Mouse (Mus musculus) embryonic facial prominence, embryonic 14.5 days (tissue): ENCODE results near the gene Btbd11. TPM values are rescaled to one million over a fixed set of nuclear protein-coding genes. Genes with fewer than 3 reads are reported as not detected.

Experiments
- ATAC-seq: fragments of 200-750 bp; cut with Nextera tagmentation; 2 replicates; pipeline ENCODE4 v1.8.0; 2017; ENCODE audit warnings: low read depth, moderate number of reproducible peaks, moderate TSS enrichment
- DNase-seq: peaks from one replicate; pipeline ENCODE4 v3.0.0-alpha.2; 2015; ENCODE audit warnings: low spot score
- H3K27ac ChIP-seq: fragments of 300-500 bp; sonication (generic); replicated peaks from 2 replicates; pipeline ENCODE4 v1.5.1; 2014; ENCODE audit warnings: low read depth, mild to moderate bottlenecking, low read length, moderate library complexity
- H3K27me3 ChIP-seq: fragments of 300-500 bp; sonication (generic); replicated peaks from 2 replicates; pipeline ENCODE4 v1.6.1; 2014; ENCODE audit warnings: low read length; ENCODE audit not compliant: control insufficient read depth, insufficient read depth
- H3K36me3 ChIP-seq: fragments of 300-500 bp; sonication (generic); 2 replicates; pipeline ENCODE4 v1.6.1; 2014; ENCODE audit warnings: low read length, mixed read lengths; ENCODE audit not compliant: control insufficient read depth, insufficient read depth
- H3K4me1 ChIP-seq: fragments of 300-500 bp; sonication (generic); 2 replicates; pipeline ENCODE4 v1.6.1; 2014; ENCODE audit warnings: antibody characterized with exemption, low read length; ENCODE audit not compliant: control insufficient read depth, insufficient read depth
- H3K4me2 ChIP-seq: fragments of 300-500 bp; sonication (generic); 2 replicates; pipeline ENCODE4 v1.6.1; 2014; ENCODE audit warnings: low read depth, mild to moderate bottlenecking, low read length, moderate library complexity, mixed read lengths
- H3K4me3 ChIP-seq: fragments of 300-500 bp; sonication (generic); 2 replicates; pipeline ENCODE4 v1.5.1; 2014; ENCODE audit warnings: low read depth, mild to moderate bottlenecking, low read length
- H3K9ac ChIP-seq: fragments of 300-500 bp; sonication (generic); 2 replicates; pipeline ENCODE4 v1.6.1; 2014; ENCODE audit warnings: low read depth, mild to moderate bottlenecking, low read length, moderate library complexity, mixed read lengths
- H3K9me3 ChIP-seq: fragments of 300-500 bp; sonication (generic); 2 replicates; pipeline ENCODE4 v1.6.1; 2016; ENCODE audit warnings: low read length; ENCODE audit not compliant: control insufficient read depth
- WGBS: fragments of 180-500 bp; shearing (Covaris S2); extraction: QIAGEN DNeasy Blood & Tissue Kit; methylation state at CpG from one replicate; pipeline ENCODE4 v1.1.7; 2014; 5-methylcytosine and 5-hydroxymethylcytosine counted together
- polyA plus RNA-seq: library from polyadenylated mRNA; unstranded; fragments of >200 nt; fragmentation: Nextera tagmentation; extraction: Ambion mirVana; gene quantifications from 2 replicates; pipeline ENCODE4 v1.2.1, GENCODE M21; 2014

The Btbd11 gene
- polyA plus RNA-seq, 1 experiment from 2014 or later, result 5.8 TPM

DNA sequence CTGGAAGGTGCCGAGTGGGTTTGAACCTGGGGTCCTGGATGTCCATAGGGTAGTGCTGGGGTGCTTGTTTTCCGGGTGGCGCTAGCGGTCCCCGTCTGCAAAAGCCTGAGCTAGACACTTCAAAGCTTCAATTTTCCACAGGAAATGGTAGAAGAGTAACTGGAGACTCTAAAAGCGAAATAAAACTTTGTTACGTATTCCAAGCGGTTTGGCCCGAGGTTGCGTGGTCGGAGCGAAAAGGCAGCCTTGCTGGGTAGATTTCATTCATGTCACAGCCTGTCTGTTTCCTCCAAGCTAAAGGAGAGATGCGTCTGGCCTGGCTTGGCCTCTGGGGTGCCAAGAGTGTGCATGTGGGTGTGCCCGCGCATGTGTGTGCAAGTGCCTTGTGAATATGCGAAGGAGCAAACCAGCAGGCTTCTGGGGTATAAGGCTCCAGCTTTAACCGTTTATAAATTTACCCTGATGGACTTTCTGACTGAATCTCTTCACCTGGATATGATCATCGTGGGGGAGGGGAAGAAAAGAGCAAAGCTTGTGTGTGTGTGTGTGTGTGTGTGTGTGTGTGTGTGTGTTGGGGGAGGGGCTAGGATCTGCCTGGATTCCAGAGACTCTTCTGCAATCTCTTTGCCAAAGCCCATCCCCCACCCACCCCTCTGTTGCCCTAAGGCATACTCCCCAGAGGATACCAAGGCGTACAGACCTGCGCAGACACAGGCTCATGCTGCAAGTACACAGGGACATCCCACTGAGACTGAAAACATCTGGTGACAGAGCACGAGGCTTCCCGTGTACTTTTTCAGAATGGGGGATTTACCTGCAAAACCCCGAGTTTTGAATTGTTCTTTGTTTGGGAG lies 2.9 kb downstream of the Btbd11 start:
- H3K36me3 ChIP-seq, result no peaks in the 10 kb centered on the region
- peak overlapping the region; percentile 67 for H3K4me3 ChIP-seq
- DNase-seq, result peak; percentile 59
- H3K4me2 ChIP-seq, result peak overlapping the region; percentile 100
- ATAC-seq, result no peak
- WGBS, result 22% methylated on average over 23 of the region's 23 CpGs
- no peaks in the 10 kb centered on the region for H3K9me3 ChIP-seq
- no peak overlapping the region for H3K27ac ChIP-seq
- H3K4me1 ChIP-seq, result peaks cover 22% of the 10 kb centered on the region
- H3K9ac ChIP-seq, result 0 out of 2 replicates have a peak overlapping the region, but pooled peaks have one; percentile 23
- H3K27me3 ChIP-seq, result no peaks in the 10 kb centered on the region

DNA sequence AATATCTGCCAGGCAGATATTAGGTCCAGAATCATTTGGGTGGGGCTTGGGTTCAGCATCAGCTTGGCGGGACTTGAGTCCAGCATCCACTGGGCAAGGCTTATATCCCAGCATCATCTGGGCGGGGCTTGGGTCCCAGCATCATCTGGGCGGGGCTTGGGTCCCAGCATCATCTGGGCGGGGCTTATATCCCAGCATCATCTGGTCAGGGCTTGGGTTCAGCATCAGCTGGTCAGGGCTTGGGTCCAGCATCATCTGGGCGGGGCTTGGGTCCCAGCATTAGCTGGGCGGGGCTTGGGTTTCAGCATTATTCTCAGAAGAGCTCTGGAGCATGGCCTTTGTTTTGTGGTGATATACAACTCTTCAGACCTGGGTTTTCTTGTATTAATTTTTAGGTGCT lies 6.4 kb downstream of the Btbd11 start:
- no peak for DNase-seq
- Histone ChIP-seq H3K9me3 (no peaks in the 10 kb centered on the region), H3K4me3 (no peak overlapping the region), H3K9ac (no peak overlapping the region), H3K27ac (no peak overlapping the region), H3K4me1 (peaks cover 22% of the 10 kb centered on the region), H3K4me2 (no peak overlapping the region), H3K27me3 (no peaks in the 10 kb centered on the region), H3K36me3 (no peaks in the 10 kb centered on the region)
- WGBS, result 76% methylated on average over 6 of the region's 6 CpGs
- ATAC-seq, result no peak

DNA sequence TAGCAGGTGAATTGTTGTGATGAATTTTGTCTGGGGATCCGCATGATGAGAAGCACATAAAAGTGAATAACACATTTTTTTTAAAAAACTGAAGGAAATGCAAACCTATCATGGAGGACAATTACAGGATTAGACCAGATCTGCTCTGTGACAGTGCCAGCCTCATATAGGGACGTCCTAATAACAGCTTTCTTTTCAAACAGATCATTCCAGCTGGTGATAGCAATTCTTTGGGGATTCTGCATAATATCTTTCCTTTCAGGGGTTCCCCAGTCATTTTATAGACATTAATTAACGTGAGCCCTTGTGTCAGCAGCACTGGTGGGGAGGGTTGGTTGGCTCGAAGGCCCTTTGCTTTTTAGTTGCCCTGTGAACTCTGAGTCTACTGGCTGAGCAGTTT lies 7.9 kb downstream of the Btbd11 start:
- DNase-seq (no peak), ATAC-seq (no peak)
- Histone ChIP-seq H3K4me2 (no peak overlapping the region), H3K9ac (no peak overlapping the region), H3K4me3 (no peak overlapping the region), H3K4me1 (peaks cover 7% of the 10 kb centered on the region), H3K9me3 (no peaks in the 10 kb centered on the region), H3K27me3 (no peaks in the 10 kb centered on the region), H3K27ac (no peak overlapping the region), H3K36me3 (no peaks in the 10 kb centered on the region)
- WGBS, result 55% methylated on average over 4 of the region's 4 CpGs

DNA sequence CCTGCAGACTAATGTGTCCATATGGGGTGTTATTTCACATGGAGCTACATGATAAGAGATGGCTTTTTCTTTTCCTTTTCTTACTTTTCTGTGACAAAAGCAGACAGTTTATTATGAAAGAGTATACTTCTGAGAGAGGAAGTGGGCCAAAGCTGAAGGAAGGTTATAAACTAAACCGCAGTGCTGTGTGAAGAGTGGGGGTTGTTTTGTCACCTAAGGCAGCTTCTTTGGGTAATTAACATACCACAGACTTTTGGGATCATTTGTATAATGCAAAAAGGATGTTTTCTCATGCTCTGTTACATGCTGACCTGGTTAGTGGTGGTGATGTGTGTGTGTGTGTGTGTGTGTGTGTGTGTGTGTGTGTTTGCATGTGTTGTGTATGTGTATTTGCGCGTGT lies 24.5 kb downstream of the Btbd11 start:
- no peaks in the 10 kb centered on the region for H3K27me3 ChIP-seq
- DNase-seq (no peak), ATAC-seq (no peak)
- no peaks in the 10 kb centered on the region for H3K36me3 ChIP-seq
- no peaks in the 10 kb centered on the region for H3K9me3 ChIP-seq
- H3K9ac ChIP-seq, result no peak overlapping the region
- no peak overlapping the region for H3K27ac ChIP-seq
- H3K4me3 ChIP-seq, result no peak overlapping the region
- WGBS, result 81% methylated on average over 3 of the region's 3 CpGs
- no peak overlapping the region for H3K4me2 ChIP-seq
- H3K4me1 ChIP-seq, result no peaks in the 10 kb centered on the region

DNA sequence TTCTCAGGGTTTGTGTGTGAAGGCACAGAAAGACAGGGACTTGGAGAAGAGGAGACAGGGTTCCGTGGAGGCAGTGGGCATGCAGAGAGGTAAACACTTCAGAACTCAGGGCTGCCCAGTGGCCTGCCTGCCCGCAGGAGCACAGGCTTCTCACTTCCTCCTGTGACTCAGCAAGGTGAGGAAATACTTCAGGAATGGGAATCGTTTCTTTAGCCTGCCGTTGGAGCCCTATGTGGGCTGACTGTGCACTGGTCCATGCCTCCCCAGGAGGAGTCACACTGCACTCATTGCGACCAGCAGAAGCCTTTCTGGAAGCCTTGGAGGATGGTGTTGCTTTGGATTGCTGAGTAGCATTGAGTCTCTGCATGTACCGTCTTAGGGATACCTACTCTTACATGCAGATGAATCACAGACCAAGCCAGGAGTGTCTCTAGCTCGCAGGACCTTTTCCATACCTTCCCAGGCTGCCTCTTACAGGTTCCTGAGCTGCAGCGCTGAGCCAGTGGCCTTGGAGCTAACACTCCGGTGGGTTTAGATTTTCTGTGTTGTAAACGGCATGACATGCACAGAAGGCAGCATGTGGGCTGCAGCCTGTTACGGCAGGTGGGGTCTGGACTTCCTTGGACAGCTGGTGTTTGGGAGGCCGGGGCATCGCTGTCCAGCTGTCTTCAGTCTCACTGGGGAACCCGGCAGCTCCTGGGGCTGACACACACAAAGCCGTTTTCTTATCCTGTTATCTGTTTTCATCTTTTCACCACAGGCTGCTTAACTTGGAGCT lies 34.4 kb downstream of the Btbd11 start:
- H3K36me3 ChIP-seq, result no peaks in the 10 kb centered on the region
- peak; percentile 57; the same call in 1 of the 2 replicates for ATAC-seq
- H3K4me1 ChIP-seq, result no peaks in the 10 kb centered on the region
- no peaks in the 10 kb centered on the region for H3K9me3 ChIP-seq
- no peak overlapping the region for H3K27ac ChIP-seq
- no peak overlapping the region for H3K9ac ChIP-seq
- peak; percentile 57 for DNase-seq
- no peak overlapping the region for H3K4me3 ChIP-seq
- WGBS, result 62% methylated on average over 15 of the region's 15 CpGs
- no peak overlapping the region for H3K4me2 ChIP-seq
- no peaks in the 10 kb centered on the region for H3K27me3 ChIP-seq

DNA sequence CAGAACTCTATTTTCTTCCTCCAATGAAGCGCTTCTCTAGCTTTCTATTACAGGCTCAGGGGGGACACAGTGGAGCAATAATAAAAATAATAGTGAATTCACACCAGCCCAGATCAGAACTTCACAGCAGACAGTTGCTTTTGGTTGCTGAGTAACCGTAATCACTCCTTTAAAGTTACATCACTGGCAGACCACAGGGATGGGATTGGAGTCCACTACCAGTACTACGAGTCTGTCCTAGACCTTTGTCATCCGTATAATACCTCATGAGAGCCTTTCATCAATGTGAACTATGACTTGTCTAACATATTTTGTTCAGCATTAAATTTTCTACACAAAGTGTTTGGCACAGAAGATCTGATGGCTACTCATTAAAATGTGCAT lies 35.0 kb downstream of the Btbd11 start:
- Histone ChIP-seq H3K4me1 (no peaks in the 10 kb centered on the region), H3K27ac (no peak overlapping the region), H3K9me3 (no peaks in the 10 kb centered on the region), H3K27me3 (no peaks in the 10 kb centered on the region), H3K9ac (no peak overlapping the region), H3K36me3 (no peaks in the 10 kb centered on the region), H3K4me2 (no peak overlapping the region), H3K4me3 (no peak overlapping the region)
- no peak for ATAC-seq
- 79% methylated on average over 4 of the region's 4 CpGs for WGBS
- no peak for DNase-seq

DNA sequence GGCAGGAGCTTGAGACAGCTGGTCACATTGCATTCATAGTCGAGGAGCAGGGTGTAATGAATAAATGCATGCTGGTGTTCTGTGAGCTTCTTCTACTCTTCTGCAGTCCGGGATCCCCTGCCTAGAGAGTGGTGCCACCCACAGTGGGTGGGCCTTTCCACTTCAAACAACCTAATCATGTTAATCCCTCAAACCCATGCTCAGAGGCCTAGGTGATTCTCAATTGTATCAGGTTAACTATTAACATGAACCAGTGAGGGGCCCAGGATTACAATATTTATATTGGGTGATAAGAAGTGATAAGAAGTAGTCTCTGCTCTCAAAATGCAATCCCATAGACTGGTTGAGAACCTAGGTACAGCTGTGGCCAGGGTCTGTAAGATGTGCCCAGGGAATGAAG lies 39.1 kb downstream of the Btbd11 start:
- 65% methylated on average over 2 of the region's 2 CpGs for WGBS
- H3K27me3 ChIP-seq, result no peaks in the 10 kb centered on the region
- ATAC-seq, result no peak
- no peaks in the 10 kb centered on the region for H3K4me1 ChIP-seq
- H3K9me3 ChIP-seq, result no peaks in the 10 kb centered on the region
- H3K4me2 ChIP-seq, result no peak overlapping the region
- H3K27ac ChIP-seq, result no peak overlapping the region
- H3K4me3 ChIP-seq, result no peak overlapping the region
- no peaks in the 10 kb centered on the region for H3K36me3 ChIP-seq
- DNase-seq, result no peak
- H3K9ac ChIP-seq, result no peak overlapping the region

DNA sequence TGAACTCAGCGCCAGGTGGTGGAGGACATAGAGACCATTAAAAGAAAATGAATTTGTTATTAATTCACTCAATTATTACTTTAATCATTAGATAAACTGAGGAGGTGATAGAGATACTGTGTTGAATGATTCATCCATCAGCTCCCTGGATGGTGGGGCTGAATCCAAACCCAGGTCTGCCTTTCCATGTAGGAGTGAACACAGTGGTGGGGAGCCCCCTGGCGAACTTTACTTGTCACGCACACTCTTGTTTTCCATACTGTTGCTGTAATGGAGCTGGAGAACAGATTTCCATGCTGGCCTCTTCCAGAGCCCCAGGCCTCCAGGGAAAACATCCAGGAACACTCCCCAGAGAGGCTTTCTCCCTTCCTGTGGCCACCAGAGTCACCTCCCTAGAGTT lies 50.6 kb downstream of the Btbd11 start:
- Histone ChIP-seq H3K9me3 (peaks cover 4% of the 10 kb centered on the region; the same call in 1 of the 2 replicates), H3K4me2 (no peak overlapping the region), H3K27me3 (no peaks in the 10 kb centered on the region), H3K4me1 (no peaks in the 10 kb centered on the region), H3K9ac (no peak overlapping the region), H3K27ac (no peak overlapping the region), H3K4me3 (no peak overlapping the region), H3K36me3 (no peaks in the 10 kb centered on the region)
- no peak for DNase-seq
- ATAC-seq, result no peak
- 77% methylated on average over 3 of the region's 3 CpGs for WGBS
